Mouse (Mus musculus): ENCODE results near the gene Evi2.
A peak's percentile ranks its signal among the peaks of the same experiment; 100 is the strongest.

DNA sequence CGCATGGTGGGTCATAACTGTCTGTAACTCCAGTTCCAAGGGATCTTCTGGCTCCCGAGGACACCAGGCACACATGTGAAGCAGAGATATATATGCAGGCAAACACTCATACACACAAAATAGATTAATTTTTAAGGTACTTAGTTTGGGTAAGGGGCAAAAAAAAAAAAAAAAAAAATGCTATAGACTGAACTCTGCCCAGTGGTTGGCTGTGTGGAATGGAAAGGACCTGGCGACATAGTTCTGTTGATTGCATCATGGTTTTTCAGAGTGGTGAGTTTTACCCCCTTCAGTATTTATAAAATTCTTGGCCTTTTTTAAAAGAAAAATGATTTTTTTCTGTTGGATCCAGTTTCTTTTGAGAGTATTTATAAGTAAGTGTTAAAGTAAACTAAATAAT lies 5.9 kb upstream of the Evi2 start:
- TF ChIP-seq RAD21 (IDR thresholded peaks at IDR 0.05; ENCODE audit: low read depth, low read length) = no peak
- TF ChIP-seq NELFE (IDR thresholded peaks at IDR 0.05; ENCODE audit: low read depth, low read length) = no peak
- no peak for TF ChIP-seq CTCF (IDR thresholded peaks at IDR 0.05 in 2 of 3, conservative IDR thresholded peaks at IDR 0.05 in 1 of 3; ENCODE audit: control insufficient read depth in 1 of 3, insufficient read depth in 1 of 3, low read depth in 2 of 3, low read length in 3 of 3, poor library complexity in 1 of 3, severe bottlenecking in 1 of 3)
- no peak for TF ChIP-seq MAZ (IDR thresholded peaks at IDR 0.05; ENCODE audit: low read depth, low read length)
- no peak for TF ChIP-seq POLR2A (IDR thresholded peaks at IDR 0.05; ENCODE audit: control insufficient read depth in 1 of 2, insufficient read depth in 1 of 2, low read depth in 1 of 2, low read length in 2 of 2, poor library complexity in 1 of 2)
- TF ChIP-seq POLR2AphosphoS2 (IDR thresholded peaks at IDR 0.05; ENCODE audit: low read length) = no peak
- no peak for TF ChIP-seq ZKSCAN1 (IDR thresholded peaks at IDR 0.05; ENCODE audit: low read depth, low read length)
- TF ChIP-seq MXI1 (IDR thresholded peaks at IDR 0.05; ENCODE audit: low read depth, low read length) = no peak
- TF ChIP-seq TCF12 (IDR thresholded peaks at IDR 0.05; ENCODE audit: low read depth, low read length) = no peak
- TF ChIP-seq SIN3A (IDR thresholded peaks at IDR 0.05; ENCODE audit: low read length) = no peak
- 0 out of 2 replicates have a peak, but pooled peaks have one; percentile 15 for TF ChIP-seq ZNF384 (IDR thresholded peaks at IDR 0.05; ENCODE audit: low read depth, low read length)
- no peak for TF ChIP-seq MYB (IDR thresholded peaks at IDR 0.05; ENCODE audit: low read depth, low read length)
- TF ChIP-seq USF1 (IDR thresholded peaks at IDR 0.05; ENCODE audit: low read depth, low read length) = no peak
